Mouse (Mus musculus) limb, embryonic 10.5 days (tissue): ENCODE measurements around the gene Uck1. TPM values are rescaled to one million over a fixed set of nuclear protein-coding genes. Genes with fewer than 3 reads are reported as not detected.
A peak's percentile ranks its signal among the peaks of the same experiment; 100 is the strongest.
"Not testable (repeated sequence)": the region's sequence is repeated elsewhere in the genome, so short reads cannot be mapped to it uniquely, and the experiment has no call there.

ENCODE experiments used
- DNase-seq: peaks from one replicate; pipeline ENCODE4 v3.0.0-alpha.2; 2017; ENCODE audit warnings: low spot score
- H3K27ac ChIP-seq: fragments of 300-500 bp; sonication (generic); 2 replicates; pipeline ENCODE4 v1.5.1; 2016; ENCODE audit warnings: mild to moderate bottlenecking
- H3K27me3 ChIP-seq: fragments of 300-500 bp; sonication (generic); 2 replicates; pipeline ENCODE4 v1.6.1; 2016; ENCODE audit warnings: low read depth, mild to moderate bottlenecking; ENCODE audit not compliant: poor library complexity, severe bottlenecking
- H3K36me3 ChIP-seq: fragments of 300-500 bp; sonication (generic); 2 replicates; pipeline ENCODE4 v1.6.1; 2016; ENCODE audit warnings: mild to moderate bottlenecking, moderate library complexity
- H3K4me1 ChIP-seq: fragments of 300-500 bp; sonication (generic); 2 replicates; pipeline ENCODE4 v1.6.1; 2016
- H3K4me3 ChIP-seq: fragments of 300-500 bp; sonication (generic); 2 replicates; pipeline ENCODE4 v1.5.1; 2016; ENCODE audit warnings: mild to moderate bottlenecking, moderate library complexity
- H3K9me3 ChIP-seq: fragments of 300-500 bp; sonication (generic); replicated peaks from 2 replicates; pipeline ENCODE4 v1.6.1; 2016; ENCODE audit warnings: mild to moderate bottlenecking
- WGBS: fragments of 180-500 bp; shearing (Covaris S2); methylation state at CpG from one replicate; pipeline ENCODE4 v1.1.7; 2016; 5-methylcytosine and 5-hydroxymethylcytosine counted together
- polyA plus RNA-seq: library from polyadenylated mRNA; unstranded; fragments of >200 nt; fragmentation: Nextera tagmentation; extraction: Ambion mirVana; gene quantifications from 2 replicates; pipeline ENCODE4 v1.2.1, GENCODE M21; 2016

Gene Uck1
- 69.6 and 74.0 TPM in 2 replicates for polyA plus RNA-seq

DNA sequence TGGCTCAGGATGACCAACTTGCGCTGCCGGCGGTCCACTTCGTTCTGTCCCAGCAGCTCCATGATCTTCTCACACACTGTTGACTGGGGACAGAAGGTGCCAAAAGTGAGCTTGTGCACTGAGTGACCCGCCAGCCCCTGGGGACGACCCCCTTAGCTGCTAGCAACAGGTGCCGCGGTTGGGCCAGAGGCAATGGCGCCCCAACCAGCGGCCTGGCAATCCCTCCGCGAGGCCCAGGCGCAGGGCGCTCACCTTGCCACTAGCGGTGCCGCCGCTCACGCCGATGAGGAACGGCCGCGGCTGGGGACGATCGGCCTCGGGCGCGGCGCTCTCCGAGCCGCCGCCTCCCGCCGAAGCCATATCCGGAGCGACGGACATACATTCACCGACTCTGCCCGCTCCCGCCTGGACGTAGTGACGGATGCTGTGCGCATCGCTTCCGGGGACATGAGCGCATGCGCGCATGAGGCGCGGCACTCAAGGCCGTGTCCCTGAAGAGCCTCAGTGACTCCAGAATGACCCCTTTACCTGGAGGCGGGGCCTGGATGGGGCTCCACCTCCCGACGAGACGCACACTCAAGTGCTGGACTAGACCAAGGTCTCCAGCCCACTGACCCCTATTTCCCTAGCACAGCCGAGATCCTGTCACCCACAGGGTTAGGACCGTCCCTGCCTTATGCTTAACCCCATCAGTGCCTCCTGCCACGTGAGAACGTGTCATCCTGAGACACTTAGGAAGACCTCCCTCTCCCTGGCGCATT, at the start of gene Uck1:
Gene Uck1, minus strand, starts transcription at position 503 of the 761 bp plus-strand sequence.
- H3K27ac ChIP-seq, result peak within 1 kb of the TSS; percentile 89
- H3K4me3 ChIP-seq, result peak within 1 kb of the TSS; percentile 87
- peaks cover 19% of the 10 kb centered on the region for H3K4me1 ChIP-seq
- peaks cover 36% of the 10 kb centered on the region for H3K36me3 ChIP-seq
- WGBS, result 2% methylated on average over 59 of the region's 59 CpGs
- no peaks in the 10 kb centered on the region for H3K9me3 ChIP-seq
- peak; percentile 88 for DNase-seq
- H3K27me3 ChIP-seq, result no peaks in the 10 kb centered on the region

DNA sequence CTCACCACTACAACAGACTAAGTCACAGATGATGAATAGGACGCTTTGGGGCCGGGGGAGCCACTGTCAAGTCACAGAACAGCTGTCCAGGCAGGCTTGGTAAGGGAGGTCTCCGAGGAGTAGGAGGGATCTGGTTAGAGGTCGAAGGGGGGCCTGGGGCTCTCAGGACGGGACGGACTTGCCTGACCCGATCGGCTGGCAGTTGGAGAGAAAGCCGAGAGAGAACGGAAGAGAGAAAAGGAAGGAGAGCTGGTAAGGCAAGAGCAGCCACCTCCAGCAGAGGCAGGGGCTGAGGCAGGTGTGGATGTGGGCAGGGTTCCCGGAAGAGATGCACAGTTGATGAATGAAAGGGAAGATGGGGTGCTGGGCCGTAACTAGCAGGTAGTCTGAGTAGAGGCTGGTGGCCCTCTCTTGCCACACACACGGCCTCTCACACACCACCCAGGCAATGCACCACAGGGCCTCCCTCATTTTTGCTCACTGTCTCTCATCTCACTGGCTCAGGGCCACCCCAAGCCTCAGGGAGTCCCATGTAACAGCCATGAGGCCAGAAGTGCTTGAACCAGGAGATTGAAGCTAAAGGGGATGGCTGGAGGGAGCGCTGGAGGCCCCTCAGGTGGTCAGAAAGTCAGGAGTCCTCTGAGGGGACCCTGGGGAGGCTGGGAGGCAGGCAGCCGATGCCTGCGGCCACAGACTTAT, 49.1 kb upstream of the Uck1 start:
- Histone ChIP-seq H3K4me1 (peaks cover 71% of the 10 kb centered on the region), H3K4me3 (no peak overlapping the region), H3K27me3 (no peaks in the 10 kb centered on the region), H3K27ac (0 out of 2 replicates have a peak overlapping the region, but pooled peaks have one; percentile 16), H3K9me3 (no peaks in the 10 kb centered on the region), H3K36me3 (peaks cover 83% of the 10 kb centered on the region)
- no peak for DNase-seq
- 87% methylated on average over 16 of the region's 16 CpGs for WGBS

DNA sequence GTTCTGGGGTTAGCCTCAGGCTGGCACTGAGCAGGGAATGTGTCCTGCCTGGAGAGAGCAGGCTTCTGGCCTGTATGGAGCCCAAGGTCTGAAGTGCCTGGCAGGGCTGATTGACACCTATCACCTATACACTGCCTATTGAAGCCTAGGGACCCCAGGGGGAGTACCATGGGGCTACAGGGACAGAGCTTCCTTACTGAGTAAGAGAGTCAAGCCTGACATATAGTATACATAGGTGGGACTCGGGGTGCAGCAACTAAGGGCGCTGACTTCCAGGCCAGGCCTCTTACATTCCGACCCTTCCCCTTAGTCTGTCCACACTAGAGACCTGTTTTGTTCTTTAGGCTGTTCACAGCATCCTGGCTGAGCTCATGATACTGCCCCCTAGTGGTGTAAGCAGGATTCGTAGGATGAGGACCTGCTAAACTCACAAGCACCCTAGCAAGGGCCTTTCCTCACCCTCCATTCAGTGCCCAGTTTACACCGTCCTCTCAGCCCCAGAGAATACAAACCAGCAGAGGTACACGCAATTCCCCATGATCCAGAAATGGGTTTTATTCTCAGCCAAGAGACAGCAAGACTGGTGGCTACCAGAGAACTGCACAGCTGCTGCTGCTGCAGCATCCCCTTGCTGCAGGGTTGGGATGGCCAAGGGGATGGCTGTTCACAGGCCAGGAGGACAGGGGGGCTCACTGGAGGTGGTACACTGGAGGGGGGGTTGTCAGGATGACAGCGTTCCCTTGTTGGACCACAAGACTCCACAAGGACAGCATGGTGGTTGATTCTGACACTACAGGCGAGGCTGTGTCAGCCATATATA, 48.2 kb upstream of the Uck1 start:
- Histone ChIP-seq H3K4me3 (0 out of 2 replicates have a peak overlapping the region, but pooled peaks have one; percentile 8), H3K4me1 (peaks cover 67% of the 10 kb centered on the region), H3K27ac (peak overlapping the region; percentile 44; the same call in 1 of the 2 replicates), H3K36me3 (peaks cover 83% of the 10 kb centered on the region), H3K9me3 (no peaks in the 10 kb centered on the region), H3K27me3 (no peaks in the 10 kb centered on the region)
- peak; percentile 74 for DNase-seq
- 52% methylated on average over 8 of the region's 8 CpGs for WGBS

DNA sequence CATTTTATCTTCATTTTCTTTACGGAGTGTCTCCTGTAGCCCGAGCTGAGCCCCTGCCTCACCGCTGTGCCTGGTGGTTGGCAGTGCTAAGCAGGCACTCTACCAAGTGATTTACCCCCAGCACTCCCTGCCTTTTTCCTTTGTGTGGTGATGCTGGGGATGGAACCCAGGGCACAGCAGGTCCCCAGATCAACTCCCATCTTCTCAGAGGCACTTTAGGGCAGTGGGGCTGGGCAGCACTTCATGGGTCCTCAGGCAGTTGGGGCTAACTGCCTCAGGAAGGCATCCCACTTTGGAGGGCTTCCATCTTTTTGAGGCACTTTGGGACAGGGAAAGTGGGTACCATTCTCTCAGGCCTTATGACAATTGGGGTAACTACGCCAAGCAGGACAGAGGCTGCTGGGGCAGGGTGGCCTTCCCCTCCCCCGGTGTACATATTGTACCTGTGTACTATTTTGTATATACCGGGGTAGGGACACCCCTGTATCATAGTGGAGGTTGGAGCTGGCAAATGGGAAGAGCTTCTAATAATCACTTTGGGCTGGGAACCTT, 47.4 kb upstream of the Uck1 start:
- Histone ChIP-seq H3K4me1 (peaks cover 59% of the 10 kb centered on the region), H3K27ac (no peak overlapping the region), H3K4me3 (no peak overlapping the region), H3K9me3 (no peaks in the 10 kb centered on the region), H3K27me3 (no peaks in the 10 kb centered on the region), H3K36me3 (peaks cover 88% of the 10 kb centered on the region)
- WGBS, result 91% methylated on average over 6 of the region's 6 CpGs
- DNase-seq, result no peak

DNA sequence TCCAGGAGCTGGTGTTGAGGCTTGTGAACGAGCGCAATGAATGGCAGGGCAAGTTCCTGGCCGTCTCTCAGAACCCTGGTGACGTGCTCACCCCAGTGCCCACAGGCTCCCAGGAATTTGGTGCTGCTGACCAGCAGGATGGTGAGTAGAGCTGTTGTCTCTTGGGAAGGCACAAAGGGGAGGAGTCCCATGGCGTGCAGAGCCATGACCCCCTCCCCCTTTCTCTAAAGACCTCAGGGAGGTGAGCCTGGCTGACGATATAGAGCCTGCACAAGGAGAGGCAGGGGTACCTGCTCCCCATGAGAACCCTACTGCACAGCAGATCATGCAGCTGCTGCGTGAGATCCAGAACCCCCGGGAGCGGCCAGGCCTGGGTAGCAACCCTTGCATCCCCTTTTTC, 46.2 kb upstream of the Uck1 start:
- no peak for DNase-seq
- H3K36me3 ChIP-seq, result peaks cover 100% of the 10 kb centered on the region

DNA sequence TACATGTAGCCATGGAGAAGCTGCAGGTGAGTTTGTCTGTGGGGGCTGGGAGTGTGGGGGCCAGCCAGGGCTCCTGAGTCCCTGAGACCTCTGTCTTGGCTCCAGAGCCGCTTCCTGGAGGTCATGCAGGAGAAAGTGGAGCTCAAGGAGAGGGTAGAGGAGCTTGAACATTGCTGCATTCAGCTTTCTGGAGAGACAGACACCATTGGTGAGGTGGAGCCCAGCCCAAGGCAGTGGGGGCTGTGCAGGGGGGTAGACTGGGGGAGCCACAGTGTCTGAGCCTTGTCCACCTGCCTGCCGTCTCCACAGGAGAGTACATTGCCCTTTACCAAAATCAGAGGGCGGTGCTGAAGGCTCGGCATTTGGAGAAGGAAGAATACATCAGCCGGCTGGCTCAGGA, 45.7 kb upstream of the Uck1 start:
- WGBS, result 93% methylated on average over 5 of the region's 5 CpGs
- peak overlapping the region; percentile 73; the same call in 1 of the 2 replicates for H3K27ac ChIP-seq
- no peaks in the 10 kb centered on the region for H3K9me3 ChIP-seq
- H3K4me1 ChIP-seq, result peaks cover 43% of the 10 kb centered on the region
- no peak overlapping the region for H3K4me3 ChIP-seq
- no peak for DNase-seq
- no peaks in the 10 kb centered on the region for H3K27me3 ChIP-seq
- peaks cover 100% of the 10 kb centered on the region for H3K36me3 ChIP-seq

More for the DNA sequence above, 46.2 kb upstream of the Uck1 start:
- Histone ChIP-seq H3K4me1 (peaks cover 48% of the 10 kb centered on the region), H3K27me3 (no peaks in the 10 kb centered on the region), H3K27ac (peak overlapping the region; percentile 73; the same call in 1 of the 2 replicates), H3K4me3 (no peak overlapping the region), H3K9me3 (no peaks in the 10 kb centered on the region)
- WGBS, result 86% methylated on average over 9 of the region's 9 CpGs

DNA sequence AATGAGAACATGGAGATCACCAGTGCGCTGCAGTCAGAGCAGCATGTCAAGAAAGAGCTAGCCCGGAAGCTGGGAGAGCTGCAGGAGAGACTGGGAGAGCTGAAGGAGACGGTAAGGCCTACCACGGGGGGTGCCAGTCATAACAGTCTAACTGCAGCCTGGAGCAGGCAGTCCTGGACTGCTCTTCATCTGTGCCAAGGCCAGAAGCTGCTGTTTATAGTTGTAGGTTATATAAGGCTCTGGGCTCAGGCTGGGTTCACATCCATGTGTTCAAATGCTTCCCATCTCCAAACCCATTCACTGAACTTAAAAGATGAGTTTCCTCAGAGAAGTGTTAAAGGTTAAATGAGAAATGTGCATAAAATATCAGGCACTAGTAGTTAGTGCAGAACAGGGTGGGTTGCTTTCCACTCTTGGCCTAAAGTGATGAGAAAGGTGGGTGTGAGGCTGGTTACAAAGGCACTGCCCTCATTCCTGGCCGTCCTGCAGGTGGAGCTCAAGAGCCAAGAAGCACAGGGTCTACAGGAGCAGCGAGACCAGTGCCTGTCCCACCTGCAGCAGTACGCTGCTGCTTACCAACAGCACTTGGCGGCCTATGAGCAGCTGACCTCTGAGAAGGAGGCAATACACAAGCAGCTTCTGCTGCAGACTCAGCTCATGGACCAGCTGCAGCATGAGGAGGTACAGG, 44.3 kb upstream of the Uck1 start:
- Histone ChIP-seq H3K4me3 (no peak overlapping the region), H3K4me1 (peaks cover 29% of the 10 kb centered on the region), H3K27me3 (no peaks in the 10 kb centered on the region), H3K27ac (peak overlapping the region; percentile 73), H3K9me3 (no peaks in the 10 kb centered on the region), H3K36me3 (peaks cover 100% of the 10 kb centered on the region)
- 59% methylated on average over 8 of the region's 8 CpGs for WGBS
- DNase-seq, result peak; percentile 85

DNA sequence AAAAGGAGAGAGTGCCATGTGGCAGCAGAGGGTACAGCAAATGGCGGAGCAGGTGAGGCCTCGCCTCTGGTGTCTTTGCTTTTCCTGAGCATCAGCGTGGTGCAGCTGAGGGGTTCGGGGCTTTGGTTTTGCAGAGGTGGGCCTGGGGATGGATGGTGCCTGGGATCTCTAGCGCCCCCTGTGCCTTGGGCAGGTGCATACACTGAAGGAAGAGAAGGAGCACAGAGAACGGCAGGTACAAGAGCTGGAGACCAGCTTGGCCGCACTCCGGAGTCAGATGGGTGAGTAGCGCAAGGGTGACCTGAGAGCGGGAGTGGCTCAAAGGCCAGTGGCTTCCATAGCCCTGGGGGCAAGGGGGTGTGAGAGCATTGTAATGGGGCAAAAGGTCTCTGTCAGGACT, 43.0 kb upstream of the Uck1 start:
- Histone ChIP-seq H3K4me1 (peaks cover 17% of the 10 kb centered on the region), H3K27me3 (no peaks in the 10 kb centered on the region), H3K27ac (no peak overlapping the region), H3K4me3 (no peak overlapping the region), H3K9me3 (no peaks in the 10 kb centered on the region), H3K36me3 (peaks cover 100% of the 10 kb centered on the region)
- WGBS, result 89% methylated on average over 10 of the region's 10 CpGs
- DNase-seq, result no peak

DNA sequence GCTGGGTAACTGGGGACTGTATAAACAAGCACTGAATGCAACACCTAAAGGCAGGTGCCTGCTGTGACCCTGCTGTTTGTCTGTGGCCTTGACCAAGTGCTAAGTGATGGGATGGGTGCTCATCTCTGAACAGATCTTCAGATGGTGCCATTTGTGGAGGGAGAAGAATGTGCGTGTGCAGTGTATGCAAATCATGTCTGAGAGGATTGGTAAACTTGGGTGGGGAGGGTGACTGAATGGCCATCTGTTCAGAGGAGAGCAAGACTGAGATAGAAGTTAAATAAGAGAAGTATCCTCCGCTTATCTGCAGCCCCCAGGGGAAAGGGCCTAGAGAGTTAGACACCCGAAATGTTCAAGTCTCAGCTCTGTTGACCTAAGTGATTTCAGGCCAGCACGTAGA, 39.5 kb upstream of the Uck1 start:
- DNase-seq, result no peak
- peaks cover under 1% of the 10 kb centered on the region for H3K4me1 ChIP-seq
- WGBS, result 95% methylated on average over 4 of the region's 4 CpGs
- no peaks in the 10 kb centered on the region for H3K9me3 ChIP-seq
- no peaks in the 10 kb centered on the region for H3K27me3 ChIP-seq
- no peak overlapping the region for H3K27ac ChIP-seq
- peaks cover 95% of the 10 kb centered on the region for H3K36me3 ChIP-seq
- no peak overlapping the region for H3K4me3 ChIP-seq

DNA sequence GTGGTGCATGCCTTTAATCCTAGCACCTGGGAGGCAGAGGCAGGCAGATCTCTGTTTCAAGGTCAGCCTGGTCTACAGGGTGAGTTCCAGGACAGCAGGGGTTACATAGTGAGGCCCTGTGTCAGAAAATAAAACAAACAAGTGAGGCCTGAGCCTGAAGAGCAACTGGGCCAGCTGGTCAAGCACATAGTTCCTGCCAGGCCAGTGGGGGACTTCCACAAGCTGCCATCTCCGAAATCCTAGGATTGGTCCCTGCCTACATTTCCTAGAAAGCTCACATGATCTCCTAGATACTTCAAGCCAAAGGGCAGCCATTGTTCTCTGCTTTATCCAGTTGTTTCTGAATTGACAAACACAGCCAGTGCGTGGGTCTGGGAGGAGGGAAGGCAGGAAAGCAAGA, 35.9 kb upstream of the Uck1 start:
- H3K4me1 ChIP-seq, H3K27ac ChIP-seq, H3K4me3 ChIP-seq, H3K9me3 ChIP-seq, H3K27me3 ChIP-seq, DNase-seq: not testable (repeated sequence)
- WGBS, result 94% methylated on average over 2 of the region's 2 CpGs
- peaks cover 81% of the 10 kb centered on the region for H3K36me3 ChIP-seq

DNA sequence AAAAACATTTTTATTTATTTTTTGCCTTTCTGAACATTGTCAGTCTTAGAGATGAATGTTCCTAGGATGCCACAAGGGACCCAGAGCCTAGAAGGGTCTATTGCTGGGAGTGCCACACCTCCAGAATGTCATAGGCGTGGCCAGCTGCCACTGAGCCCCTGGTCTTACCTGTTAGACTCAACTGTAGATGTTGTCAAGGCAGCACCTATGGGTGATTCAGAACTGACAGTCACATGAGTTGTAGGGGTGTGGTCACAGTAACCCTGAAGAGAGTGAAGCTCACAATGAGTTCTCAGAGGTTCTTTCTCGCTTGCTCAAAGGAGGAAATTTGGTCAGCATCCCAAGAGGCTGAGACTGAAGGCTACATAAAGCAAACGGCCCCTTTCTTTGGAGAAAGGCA, 35.3 kb upstream of the Uck1 start:
- H3K4me1 ChIP-seq, result no peaks in the 10 kb centered on the region
- no peak for DNase-seq
- H3K9me3 ChIP-seq, result no peaks in the 10 kb centered on the region
- H3K4me3 ChIP-seq, result no peak overlapping the region
- H3K36me3 ChIP-seq, result peaks cover 76% of the 10 kb centered on the region
- WGBS, result 90% methylated on average over 3 of the region's 3 CpGs
- H3K27ac ChIP-seq, result no peak overlapping the region
- no peaks in the 10 kb centered on the region for H3K27me3 ChIP-seq

DNA sequence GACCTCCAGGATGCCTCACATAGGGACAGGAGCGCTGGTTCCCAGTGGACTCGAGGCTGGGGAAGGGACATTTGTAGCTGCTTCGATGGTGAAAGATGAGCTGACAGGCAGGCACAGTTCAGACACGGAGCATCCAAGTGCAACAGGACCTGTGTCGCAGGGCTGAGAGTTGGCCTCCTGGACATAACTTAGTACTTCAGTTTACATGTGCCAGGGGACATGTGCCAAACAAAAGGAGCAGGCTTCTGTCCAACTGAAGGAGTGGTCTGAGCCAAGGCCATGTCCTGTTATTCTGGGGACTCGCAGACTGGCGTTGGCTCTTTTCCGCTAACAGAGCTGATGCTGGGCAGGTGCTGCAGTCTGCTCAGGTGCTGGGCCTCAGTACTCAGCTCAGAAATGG, 34.4 kb upstream of the Uck1 start:
- H3K27me3 ChIP-seq, result no peaks in the 10 kb centered on the region
- no peak overlapping the region; the same call in 1 of the 2 replicates for H3K4me3 ChIP-seq
- peaks cover 2% of the 10 kb centered on the region for H3K4me1 ChIP-seq
- no peak overlapping the region for H3K27ac ChIP-seq
- no peak for DNase-seq
- 89% methylated on average over 8 of the region's 8 CpGs for WGBS
- H3K36me3 ChIP-seq, result peaks cover 66% of the 10 kb centered on the region
- no peaks in the 10 kb centered on the region for H3K9me3 ChIP-seq
